Mouse (Mus musculus) cerebellum, postnatal 4 days (tissue): ENCODE results near the gene Megf11.
"Not testable (repeated sequence)": the region's sequence is repeated elsewhere in the genome, so short reads cannot be mapped to it uniquely, and the experiment has no call there.

ENCODE experiments used
- DNase-seq, 2 experiments: peaks; one replicate each; pipeline ENCODE4 v3.0.0; 2022; ENCODE audit warnings: low spot score in 2 of 2, mixed read lengths in 1 of 2

Gene Megf11

GRCm38 (mm10) chr9:64645462-64645861, 260.0 kb downstream of the Megf11 start:
- no peak for DNase-seq

GRCm38 (mm10) chr9:64649393-64649792, 264.0 kb downstream of the Megf11 start:
- no peak for DNase-seq

- no peak for DNase-seq
Observed at GRCm38 (mm10) chr9:64649892-64650291, 264.5 kb downstream of the Megf11 start.

GRCm38 (mm10) chr9:64651181-64651580, 265.8 kb downstream of the Megf11 start:
- no peak for DNase-seq

DNA sequence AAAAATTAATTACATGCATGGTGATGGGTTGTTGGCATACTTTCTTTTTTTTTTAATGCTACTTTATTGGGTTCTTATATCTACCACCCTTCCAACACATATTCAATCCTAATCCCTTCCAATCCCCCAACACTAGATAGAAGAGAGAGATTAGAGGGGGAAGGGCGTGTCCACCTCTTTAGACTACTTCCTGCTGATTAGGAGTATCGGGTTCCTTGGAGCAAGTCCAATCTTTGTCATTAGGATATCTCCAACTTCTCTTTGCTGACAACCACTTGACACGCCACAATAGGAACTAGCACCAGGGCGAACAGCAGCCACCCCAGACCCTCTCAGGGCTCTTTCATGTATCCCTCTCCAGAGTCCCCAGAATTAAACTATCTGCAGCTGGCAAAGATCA, 266.3 kb downstream of the Megf11 start:
- no peak for DNase-seq

GRCm38 (mm10) chr9:64652138-64652537, 266.7 kb downstream of the Megf11 start:
- no peak for DNase-seq

DNA sequence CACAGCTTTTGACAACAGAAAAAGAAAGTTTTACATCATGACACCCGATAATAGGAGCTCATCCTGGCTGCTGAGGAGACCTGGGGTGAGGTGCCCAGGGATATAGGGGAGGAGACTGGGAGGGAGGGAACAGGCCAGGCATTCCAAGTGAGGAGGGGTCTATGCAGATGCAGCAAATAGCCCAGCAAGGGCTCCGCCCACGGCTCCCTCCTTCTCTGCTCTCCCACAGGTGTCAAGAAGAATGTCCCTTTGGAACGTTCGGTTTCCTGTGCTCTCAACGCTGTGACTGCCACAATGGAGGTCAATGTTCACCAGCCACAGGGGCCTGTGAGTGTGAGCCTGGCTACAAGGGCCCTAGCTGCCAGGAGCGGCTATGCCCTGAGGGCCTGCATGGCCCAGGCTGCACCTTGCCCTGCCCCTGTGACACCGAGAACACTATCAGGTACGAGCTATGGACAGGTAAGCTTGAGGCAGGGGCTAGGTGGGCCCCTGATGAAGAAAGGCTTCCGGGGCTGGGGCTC, 267.5 kb downstream of the Megf11 start:
- DNase-seq, result no peak

DNA sequence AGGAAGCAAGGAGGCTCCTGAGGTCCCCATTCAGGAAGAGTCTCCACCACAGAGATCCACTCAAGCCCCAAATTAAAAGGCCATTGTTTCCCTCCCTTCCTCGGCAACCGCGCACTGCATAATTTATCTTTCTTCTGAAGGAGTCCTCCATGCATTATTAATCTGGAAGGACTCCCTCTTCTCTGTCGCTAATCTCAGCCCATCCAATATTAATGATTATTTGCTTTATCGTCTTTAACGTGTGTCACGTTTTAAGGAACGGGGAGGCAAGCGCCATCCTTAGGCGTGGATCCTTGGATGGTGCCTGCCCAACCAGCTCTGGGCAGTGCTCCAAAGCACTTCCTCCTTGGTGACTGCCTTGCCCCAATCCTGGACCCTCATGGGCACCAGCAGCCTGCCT, 269.3 kb downstream of the Megf11 start:
- no peak for DNase-seq

DNA sequence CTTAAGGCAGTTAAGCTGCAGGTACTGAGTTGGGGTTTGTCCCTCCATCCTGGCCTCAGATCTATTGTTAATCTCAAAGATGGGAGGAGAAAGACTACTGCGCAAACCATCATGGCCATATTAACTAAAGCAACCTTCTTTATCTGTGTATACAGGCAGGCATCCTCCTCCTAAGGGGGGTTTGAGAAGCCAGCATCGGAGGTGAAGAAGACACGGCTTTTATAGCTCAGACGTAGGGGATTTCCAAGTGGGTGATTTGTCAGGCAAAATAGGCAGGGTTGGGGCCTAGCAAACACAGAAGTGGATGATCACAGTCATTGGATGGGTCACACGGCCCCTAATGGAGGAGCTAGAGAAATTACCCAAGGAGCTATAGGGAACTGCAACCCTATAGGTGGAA, 271.2 kb downstream of the Megf11 start:
- DNase-seq, result no peak

GRCm38 (mm10) chr9:64660222-64660621, 274.8 kb downstream of the Megf11 start:
- no peak for DNase-seq

GRCm38 (mm10) chr9:64664612-64665011, 279.2 kb downstream of the Megf11 start:
- DNase-seq, result no peak

- no peak for DNase-seq
Observed at GRCm38 (mm10) chr9:64666549-64666948, 281.1 kb downstream of the Megf11 start.

GRCm38 (mm10) chr9:64667513-64667912, 282.1 kb downstream of the Megf11 start:
- DNase-seq, result no peak

GRCm38 (mm10) chr9:64668001-64668400, 282.6 kb downstream of the Megf11 start:
- DNase-seq, result no peak

DNA sequence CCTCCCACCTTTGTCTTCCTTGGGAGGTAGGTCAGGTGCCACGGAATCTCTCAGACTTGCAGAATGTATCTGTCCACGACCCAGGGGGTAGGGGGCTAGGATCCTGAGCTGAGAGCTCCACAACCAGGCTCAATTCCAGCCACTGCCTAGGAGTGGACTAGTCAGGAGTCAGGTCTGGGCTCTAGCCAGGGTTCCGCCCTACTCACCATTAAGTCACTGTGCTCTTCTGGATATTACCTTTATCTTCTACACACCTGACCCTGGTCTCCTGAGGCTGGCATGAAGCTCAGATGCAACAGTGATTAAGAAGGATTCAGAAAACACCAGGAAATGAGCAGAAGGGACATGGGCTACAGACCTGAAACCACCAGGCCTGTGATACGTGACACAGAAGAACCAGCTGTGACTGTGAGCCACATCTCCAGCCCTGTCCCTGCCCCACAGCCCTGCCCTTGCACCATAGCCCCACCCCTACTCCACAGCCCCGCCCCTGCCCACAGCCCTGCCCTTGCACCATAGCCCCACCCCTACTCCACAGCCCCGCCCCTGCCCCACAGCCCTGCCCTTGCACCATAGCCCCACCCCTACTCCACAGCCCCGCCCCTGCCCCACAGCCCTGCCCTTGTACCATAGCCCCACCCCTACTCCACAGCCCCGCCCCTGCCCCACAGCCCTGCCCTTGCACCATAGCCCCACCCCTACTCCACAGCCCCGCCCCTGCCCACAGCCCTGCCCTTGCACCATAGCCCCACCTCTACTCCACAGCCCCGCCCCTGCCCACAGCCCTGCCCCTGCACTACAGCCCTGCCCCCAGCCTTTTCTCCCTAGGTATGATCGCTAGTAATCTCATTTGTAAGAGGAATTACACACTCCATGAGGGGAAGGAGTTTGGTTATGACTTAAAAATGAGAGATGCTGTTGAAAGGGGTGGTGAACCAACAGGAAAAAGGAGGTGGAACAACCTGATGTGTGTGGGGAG, 286.2 kb downstream of the Megf11 start:
- DNase-seq, result not testable (repeated sequence)

DNA sequence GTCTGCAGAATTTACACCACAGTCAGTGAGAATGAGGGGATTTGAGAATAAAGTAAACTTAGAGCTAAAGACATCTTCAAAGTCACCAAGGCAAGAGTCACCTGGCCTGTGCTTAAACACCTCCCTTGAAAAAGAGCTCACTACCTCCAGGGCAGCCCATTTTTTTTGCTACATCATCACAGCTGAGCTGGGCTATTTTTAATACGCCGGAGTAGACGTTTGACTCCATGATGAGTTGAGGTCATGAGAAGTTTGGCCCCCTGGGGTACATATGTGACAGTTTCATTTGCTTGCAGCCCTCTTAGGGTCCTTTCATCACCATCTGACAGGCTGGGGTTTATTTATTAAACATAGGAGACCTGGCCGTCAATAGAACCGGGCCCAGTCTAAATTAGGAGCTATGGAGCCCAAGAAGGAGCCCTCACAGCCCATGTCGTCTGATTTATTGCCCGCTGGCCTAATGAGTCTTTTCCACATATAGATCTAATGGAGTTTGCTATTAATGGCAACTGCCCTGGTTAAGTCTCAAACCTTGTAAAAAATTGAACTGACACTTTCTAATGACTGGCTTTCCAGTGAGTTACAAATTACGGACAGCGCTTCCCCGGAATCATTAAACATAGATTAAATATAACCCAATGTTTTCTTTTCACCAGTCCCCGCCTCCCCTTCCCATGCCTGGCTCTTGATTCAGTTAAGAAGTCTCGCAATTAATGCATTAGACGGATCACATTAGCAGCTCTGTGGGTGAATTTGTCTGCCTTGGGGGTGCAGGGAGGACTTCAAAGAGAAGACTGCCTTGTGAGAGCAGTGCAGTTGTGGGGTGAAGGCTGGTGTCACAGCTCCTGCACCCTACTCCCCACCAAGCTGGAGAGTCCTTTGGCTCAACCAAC, 301.9 kb downstream of the Megf11 start:
- DNase-seq, result no peak

DNA sequence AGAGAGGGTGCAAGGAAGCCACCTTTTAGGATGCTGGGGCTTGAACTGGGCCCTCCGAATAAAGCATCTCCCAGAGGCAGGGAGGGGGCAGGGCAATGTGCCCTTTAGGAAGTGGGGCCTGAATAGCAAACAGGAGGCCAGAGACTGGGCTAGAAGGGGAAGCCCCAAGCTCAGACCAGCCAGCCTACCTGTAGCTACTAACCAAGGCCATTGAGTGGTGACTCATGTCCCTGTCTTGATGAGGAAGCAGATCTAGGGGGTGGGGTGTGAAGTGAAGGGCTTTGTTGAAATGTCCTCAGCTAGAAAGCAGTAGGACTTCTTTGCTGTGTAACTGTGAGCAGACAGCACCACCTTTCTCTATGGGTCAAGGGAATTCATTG, 302.6 kb downstream of the Megf11 start:
- DNase-seq, result no peak

DNA sequence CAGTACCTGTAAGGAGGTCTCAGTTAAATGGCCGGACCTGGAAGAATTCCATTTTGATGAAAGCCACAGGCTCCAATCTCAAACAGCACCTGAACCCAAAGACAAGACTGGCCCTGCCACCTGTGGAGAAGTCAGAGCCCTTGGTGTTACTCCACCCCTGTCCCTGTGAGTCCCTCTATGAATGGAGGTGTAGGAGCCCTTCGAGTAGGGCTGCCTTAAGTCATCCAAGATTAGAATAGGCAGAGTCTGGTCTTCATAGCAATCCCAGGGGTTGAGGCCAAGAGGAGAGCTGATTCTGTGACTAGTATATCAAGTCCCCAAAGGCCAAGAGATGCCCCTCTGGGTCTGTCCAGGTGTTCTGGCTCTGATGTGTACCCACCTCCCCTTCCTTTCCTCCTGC, 305.3 kb downstream of the Megf11 start:
- DNase-seq, result no peak

DNA sequence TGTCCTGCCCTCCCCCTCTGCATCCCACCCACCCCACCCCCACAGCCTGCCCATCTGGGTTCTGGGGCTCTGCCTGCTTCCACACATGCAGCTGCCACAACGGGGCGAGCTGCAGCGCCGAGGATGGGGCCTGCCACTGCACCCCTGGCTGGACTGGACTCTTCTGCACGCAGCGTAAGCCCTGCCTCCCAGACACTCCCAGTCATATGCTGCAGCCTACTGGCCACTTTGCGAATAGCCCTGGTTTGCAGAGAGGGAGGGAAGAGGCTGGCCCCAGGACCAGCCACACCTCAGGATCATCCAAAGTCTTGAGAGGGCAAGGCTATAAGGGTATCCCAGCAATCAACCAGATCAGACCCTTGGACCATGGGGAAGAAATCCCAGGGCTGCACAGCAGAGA, 305.8 kb downstream of the Megf11 start:
- DNase-seq, result peak; percentile 67 to 75

DNA sequence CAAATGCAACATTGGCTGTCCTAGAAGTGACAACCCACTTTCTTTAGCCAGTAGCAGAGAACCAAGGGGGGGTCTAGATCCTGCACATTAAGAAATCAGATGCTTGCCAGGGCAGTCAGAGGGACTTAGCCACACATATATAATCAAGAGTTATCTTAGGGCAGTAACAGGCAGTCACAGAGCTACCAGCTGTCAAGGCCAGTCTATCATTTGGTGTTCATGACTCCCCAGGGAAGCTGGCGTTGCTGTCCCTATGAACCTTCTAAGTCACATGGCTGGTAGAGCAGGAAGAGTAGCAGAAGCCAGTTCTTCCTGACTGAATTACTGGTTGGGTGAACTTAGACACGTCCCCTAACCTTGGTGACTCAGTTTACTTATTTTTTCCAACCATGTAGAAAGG, 307.7 kb downstream of the Megf11 start:
- no peak for DNase-seq

DNA sequence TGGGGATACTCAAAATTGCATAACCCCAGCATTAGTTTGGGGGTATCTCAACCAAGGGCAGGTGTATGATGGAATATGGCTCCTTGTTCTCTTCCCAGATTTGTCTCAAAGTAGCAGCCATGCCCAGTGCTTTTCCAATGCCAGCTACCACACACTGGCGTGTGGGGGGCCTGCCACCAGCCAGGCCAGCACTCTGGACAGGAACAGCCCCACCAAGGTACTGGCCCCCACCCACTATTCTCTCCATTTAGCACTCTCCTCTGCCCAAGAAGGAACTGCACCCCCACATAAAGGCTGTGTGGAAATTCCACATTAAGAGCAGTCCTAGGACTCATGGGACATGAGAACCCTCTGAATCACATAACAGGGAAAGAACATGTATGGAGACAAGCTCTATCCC, 309.8 kb downstream of the Megf11 start:
- no peak for DNase-seq

- no peak for DNase-seq
Observed at GRCm38 (mm10) chr9:64696404-64696803, 311.0 kb downstream of the Megf11 start.
